Mouse (Mus musculus) c-Kit-negative CD71-positive TER-119-positive erythroid progenitor cells, embryonic 14.5 days (primary cell): ENCODE measurements around the gene Sema4d.

Experiments used
- DNase-seq: peaks from one replicate; pipeline ENCODE4 v3.0.0-alpha.2; 2013; ENCODE audit warnings: low read depth, low spot score

Sema4d gene

GRCm38 (mm10) chr13:51755584-51755983 is 38.0 kb downstream of the Sema4d start:
- no peak for DNase-seq

DNA sequence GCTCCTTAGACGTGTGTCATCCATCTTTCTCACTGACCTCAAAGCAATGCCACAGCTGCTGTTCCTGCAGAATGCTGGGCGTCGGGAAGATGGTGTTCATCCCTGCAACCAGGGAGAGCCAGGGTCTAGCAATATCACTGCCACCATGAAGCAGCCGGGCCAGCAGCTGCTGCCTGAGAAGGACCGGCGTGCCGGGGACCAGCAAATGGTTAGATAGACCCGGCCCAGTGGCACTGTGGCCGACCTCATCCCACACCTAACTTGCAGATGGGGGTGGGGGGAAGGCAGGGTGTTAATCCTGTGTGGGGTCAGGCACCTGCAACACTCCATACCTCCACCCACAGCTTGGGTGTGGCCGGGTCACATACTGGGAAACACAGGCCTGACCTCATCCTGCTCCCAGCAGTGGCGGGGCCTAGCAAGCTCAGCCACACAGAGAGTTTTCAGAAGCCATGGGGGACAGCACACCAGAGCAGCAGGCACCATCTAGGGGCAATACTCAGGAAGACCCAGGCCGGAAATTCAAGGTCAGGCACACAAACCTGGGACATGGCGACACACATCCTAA is 38.9 kb downstream of the Sema4d start:
- no peak for DNase-seq

DNA sequence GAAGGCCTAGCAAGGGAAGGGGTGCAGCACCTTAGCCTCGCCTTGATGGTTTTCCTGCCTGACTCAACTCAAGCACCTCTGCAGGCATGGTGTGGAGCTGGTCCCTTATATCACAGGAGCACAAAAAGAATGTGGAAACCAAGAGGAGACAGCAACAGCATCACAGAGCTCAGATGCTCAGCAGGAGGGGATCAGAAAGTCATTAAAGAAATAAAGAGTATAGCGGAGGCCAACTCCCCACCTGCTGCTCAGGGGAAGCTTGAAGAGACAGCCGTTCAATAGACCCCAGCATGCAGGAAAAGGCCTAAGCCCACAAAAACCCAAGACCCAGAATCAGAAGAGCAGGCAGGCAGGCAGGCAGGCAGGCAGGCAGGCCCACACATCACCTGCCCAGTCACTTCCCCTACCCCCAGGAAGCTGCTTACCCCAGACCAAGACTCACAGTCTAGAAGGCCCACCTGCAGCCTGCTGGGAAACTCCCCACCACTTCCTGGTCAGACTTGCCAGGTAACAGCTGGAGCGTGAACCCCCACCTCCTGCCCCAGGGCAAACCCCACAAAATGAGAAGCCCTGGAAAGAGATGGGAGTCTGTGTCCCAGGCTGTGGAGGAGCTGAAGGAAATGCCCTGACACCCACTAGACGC is 39.6 kb downstream of the Sema4d start:
- no peak for DNase-seq

DNA sequence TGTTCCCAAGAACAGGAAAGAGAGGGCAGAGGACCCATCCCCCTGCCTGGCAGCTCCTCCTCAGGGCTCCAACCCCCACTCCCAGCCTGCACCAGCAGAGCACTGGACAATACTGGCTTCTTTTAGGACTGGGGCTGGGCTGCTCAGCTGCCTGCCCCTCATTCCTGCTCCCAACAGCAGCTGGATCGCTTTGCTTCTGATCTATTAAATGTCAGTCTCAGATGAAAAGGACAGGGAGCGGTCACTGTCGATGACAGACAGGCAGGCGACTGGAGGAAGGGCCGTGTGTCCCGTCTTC is 40.4 kb downstream of the Sema4d start:
- DNase-seq = no peak

DNA sequence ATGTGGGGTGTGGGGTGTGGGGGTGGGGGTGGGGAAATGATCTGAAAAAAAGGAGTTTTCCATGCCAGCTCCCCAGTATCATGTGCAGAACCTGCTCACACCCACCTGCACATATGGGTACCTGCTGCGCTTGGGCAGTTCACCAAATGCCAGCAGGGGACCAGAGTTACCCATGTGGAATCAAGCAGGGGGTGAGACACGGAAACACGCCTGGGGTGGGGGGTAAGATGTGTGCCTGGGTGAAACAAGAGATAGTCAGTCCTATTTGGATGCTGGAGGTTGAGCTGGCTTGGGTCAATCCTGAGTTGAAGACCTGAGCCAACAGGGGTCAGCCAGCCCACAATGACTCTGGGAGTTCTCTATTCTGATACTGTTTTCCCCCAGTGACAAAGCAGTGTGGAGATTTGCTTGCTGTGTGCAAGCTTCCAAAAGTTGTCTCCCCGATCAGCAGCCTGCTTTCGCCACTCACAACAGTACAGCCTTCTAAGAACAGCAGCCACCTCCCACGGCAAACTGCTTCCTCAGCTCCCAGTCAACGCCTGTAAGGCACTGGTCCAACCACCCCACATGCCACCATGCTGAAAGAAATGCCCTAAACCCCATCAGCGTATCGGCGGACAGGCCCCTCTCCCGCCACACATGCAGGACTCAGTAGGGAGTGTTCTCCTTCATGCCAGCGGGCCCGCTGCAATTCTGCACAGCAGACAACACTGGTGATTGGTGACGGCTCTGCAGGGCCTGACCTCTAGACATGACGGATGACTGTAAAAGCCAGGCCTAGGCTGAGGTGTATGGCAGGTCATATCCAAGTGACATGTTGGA is 41.0 kb downstream of the Sema4d start:
- DNase-seq = no peak

GRCm38 (mm10) chr13:51749578-51750345 is 43.8 kb downstream of the Sema4d start:
- DNase-seq = no peak

- peak; percentile 56 for DNase-seq
Measured at GRCm38 (mm10) chr13:51748009-51748552, 45.5 kb downstream of the Sema4d start.

DNA sequence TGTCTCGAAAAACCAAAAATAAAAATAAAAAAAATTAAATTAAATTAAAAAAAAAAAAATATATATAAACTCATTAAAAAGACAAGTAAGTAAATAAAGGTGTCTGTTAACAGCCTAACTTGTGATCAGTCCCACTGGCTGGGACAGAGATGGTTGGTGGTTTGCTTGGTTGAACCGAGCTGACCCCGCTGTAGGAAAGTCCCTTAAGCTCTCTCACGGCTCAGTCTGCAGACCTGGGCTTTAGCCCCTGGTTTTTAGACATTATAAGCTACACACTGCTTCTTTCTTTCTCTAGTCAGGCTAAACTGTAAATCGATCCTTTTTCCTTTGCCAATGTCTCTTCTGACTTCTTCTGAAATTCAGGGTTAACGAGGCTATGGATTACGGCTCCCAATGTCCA is 46.5 kb downstream of the Sema4d start:
- no peak for DNase-seq

DNA sequence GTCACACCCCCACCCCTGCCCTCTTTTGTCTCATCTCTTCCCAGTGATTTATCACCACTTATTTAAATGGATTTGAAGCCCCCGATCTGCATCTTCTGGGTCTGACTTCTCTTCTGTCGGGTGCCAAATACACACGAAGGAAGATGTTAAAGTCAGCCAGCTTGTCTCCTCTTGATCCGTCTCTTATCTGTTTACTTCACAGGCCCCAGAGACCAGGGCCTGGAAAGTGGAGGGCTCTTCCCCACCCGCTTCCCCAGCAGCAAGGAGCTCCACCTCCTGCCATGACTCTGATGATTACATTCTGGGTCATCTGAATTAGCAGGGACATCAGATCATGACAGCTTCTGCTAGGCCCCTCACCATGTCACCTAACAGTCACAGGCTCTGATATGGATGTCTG is 47.7 kb downstream of the Sema4d start:
- DNase-seq = no peak

- DNase-seq = no peak
Measured at GRCm38 (mm10) chr13:51743855-51744254, 49.7 kb downstream of the Sema4d start.

DNA sequence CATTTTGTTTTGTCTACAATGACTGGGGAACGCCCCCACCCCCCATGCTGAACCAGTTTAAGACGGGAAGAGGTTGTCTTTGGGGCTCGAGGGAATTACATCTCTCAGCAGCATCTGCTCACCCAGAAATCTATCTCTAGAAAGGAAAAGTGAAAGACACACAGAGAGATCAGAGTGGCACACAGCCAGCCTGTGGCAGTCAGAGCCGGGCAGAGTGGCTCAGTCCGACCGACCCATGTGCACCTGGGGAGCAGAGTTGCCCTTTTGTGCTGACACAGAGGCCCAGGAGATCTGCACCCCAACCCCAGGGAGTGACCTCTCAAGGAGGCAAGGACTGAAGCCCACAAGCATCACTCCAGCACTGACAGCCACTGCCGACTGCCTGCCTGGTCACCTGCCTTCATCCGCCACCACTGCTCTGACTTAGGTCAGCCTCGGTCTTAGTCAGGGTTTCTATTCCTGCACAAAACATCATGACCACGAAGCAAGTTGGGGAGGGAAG is 50.9 kb downstream of the Sema4d start:
- no peak for DNase-seq

- no peak for DNase-seq
Measured at GRCm38 (mm10) chr13:51740776-51741175, 52.8 kb downstream of the Sema4d start.

DNA sequence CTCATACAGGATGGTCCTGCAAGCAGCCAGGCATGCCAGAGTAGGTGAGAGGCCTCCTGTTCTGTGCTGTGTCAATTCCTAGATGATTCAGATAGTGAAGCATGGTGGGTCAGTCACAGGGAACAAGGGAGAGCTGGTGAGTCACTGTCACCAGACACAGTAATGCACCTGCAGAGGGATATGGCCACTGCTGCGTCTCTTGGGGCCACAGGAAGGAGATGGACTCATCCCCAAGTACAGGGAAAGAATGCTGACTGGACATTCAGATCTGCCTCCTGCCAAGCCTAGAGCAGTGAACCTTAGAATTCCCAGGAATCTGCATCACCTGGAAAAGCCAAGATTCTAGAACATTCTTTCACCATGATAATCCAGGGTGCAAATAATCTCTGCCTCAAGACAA is 53.8 kb downstream of the Sema4d start:
- no peak for DNase-seq

DNA sequence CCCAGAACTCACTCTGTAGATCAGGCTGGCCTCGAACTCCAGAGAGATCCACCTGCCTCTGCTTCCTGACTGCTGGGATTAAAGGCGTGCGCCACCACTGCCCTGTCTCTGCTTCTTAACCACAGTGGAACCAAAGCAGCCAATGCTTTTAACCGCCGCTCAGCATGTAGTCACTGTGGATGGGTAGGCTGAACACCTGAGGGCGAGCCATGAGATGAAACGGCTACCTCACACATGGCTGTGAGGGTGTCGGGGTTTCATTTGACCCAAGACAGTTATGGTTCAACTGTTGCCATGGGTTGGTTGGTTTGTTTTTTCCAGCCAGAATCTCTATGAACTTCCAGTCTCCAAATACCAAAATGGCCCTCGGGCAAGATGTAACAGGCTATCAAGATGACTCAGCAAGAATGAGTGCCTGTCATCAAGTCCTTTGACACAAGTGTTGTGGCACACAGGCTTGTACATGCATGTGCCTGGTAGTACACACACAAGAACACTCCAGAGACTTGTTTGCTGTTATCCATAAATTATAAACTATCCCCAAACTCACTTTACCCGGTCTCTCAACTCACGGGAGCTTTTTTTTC is 54.9 kb downstream of the Sema4d start:
- peak; percentile 37 for DNase-seq

DNA sequence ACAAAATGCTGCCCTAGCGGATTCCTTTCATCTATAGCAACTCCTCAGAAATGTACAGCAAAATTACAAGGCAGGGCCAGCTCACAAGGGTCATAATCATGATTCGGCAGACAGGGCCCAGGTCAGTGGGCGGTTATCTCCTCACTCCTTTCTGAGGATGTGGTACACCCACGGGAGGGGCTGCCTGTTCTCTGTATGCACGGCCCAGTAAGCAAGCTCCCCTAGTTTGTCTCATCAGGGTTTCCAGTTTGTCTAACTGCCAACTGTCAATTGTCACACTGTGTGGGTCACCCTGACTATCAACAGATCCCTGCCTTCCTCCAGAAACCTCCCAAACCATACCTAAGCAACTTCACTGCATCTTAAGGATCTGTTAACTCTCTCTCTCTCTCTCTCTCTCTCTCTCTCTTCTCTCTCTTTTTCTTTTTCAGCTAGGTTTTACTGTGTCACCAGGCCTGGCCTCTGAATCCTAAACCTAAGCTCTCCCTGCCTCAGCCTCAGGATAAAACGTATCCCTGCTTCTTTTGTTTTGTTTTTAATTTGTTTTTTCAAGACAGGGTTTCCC is 55.5 kb downstream of the Sema4d start:
- peak; percentile 31 for DNase-seq

GRCm38 (mm10) chr13:51737033-51737948 is 56.3 kb downstream of the Sema4d start:
- no peak for DNase-seq

DNA sequence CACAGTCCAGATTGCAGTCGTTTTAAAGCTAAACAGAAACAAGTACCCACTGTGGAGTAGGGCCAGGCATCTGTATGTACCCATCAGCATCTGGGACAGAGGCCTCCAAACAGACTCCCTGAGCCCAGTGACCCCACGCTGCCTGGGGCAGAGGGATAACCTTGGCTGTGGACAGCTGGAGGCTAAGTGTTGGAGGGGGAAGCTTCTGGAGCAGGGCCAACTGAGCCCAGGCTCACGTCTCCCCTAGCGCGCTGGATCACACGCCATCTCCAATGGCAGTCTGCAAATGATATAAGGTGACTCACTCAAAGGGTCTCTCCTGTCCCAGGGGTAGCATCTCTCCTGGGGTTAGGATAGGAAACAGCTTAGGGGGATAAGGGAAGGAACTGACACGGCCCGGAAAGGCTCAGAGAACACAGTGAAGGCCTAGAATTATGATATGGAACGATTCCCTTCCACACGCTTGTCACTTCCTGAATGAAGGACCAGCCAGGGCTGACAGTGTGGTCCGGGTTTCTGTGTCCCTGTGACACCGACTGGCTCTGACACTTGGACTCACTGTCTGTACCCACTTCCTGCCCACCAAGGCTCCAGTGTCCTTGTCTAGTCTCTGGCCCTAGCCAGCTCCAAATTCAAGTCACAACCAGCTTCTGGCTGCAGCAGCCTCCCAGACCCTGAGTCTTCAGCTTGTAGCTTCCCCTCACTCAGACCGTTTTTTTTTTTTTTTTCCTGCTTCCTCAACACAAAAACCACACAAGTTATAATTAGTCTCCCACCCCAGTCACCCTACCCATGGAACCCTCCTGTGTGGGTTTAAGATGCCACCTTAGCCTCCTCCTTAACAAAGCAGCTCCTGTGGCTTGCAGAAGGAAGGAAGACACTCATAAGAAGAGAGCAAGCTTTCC is 57.3 kb downstream of the Sema4d start:
- no peak for DNase-seq

DNA sequence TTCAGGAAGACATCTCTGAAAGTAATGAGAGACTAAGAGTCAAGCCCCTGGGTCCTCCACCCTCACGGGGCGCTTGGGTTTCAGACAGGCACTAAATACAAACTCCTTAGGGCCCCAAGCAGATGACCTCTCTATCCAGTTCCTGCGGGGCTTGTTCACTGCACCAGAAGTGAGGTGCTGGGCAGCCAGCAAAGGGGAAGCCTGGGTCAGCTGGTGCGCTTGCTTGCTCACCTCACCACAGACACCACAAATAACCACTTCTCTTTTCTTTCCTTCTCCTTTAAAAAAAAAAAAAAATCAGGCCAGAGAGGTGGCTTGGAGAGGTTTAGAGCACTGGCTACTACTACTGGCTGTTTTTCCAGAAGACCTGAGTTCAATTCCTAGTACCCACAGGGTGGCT is 59.0 kb downstream of the Sema4d start:
- DNase-seq = no peak

DNA sequence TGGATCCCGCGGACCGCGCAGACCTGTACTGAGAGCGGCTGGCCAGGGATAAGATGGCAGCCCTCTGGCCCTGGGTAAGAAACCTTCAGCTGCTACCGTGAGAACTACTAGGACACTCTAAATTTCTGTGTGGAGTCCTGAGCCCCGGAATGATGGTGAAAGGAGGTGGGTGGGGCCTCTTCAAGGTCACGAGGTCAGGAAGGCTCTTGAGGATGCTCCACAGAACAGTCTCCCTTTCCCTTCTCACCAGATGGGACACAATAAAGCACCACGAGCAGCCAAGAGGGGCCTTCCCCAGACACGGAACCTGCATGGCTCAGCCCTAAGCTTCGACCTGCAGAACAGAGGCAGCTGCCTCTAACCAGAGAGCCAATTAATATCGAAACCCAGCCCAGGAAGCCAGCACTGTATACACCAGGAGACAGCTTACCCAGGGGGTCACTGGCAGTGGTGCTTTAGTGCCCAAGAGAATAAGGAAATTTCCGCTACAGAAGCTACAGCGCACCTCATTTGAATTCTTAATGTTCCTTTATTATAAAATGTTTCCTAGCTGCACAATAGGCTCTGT is 61.4 kb downstream of the Sema4d start:
- no peak for DNase-seq
